Mouse (Mus musculus): Measurements from ENCODE around the gene Carmil3.
A peak's percentile ranks its signal among the peaks of the same experiment; 100 is the strongest.

The Carmil3 gene

GRCm38 (mm10) chr14:55492103-55492502 lies 1.7 kb downstream of the Carmil3 start:
- DNase-seq (ENCODE audit: extremely low read depth, low read depth), result no peak

- no peak for DNase-seq (ENCODE audit: extremely low read depth, low read depth)
Observed at GRCm38 (mm10) chr14:55495509-55496240, 5.2 kb downstream of the Carmil3 start.

- no peak for DNase-seq (ENCODE audit: extremely low read depth, low read depth)
Observed at GRCm38 (mm10) chr14:55496761-55497448, 6.5 kb downstream of the Carmil3 start.

- DNase-seq (ENCODE audit: extremely low read depth, low read depth), result peak; percentile 51
Observed at GRCm38 (mm10) chr14:55497449-55497821, 7.0 kb downstream of the Carmil3 start.

- no peak for DNase-seq (ENCODE audit: extremely low read depth, low read depth)
Observed at GRCm38 (mm10) chr14:55505612-55506011, 15.2 kb downstream of the Carmil3 start.

GRCm38 (mm10) chr14:55507801-55508200 lies 17.4 kb downstream of the Carmil3 start:
- DNase-seq (ENCODE audit: extremely low read depth, low read depth), result no peak

- no peak for DNase-seq (ENCODE audit: extremely low read depth, low read depth)
Observed at GRCm38 (mm10) chr14:55509540-55509939, 19.1 kb downstream of the Carmil3 start.

GRCm38 (mm10) chr14:55510125-55510731 lies 19.8 kb downstream of the Carmil3 start, which contains the start of gene Cpne6:
Gene Cpne6 (plus strand): TSS chr14:55510445.
- DNase-seq (ENCODE audit: extremely low read depth, low read depth), result no peak

GRCm38 (mm10) chr14:55511037-55511436 lies 20.6 kb downstream of the Carmil3 start:
- no peak for DNase-seq (ENCODE audit: extremely low read depth, low read depth)

- DNase-seq (ENCODE audit: extremely low read depth, low read depth), result no peak
Observed at GRCm38 (mm10) chr14:55513927-55514326, 23.5 kb downstream of the Carmil3 start.

GRCm38 (mm10) chr14:55515846-55516245 lies 25.4 kb downstream of the Carmil3 start:
- DNase-seq (ENCODE audit: extremely low read depth, low read depth), result no peak

- no peak for DNase-seq (ENCODE audit: extremely low read depth, low read depth)
Observed at GRCm38 (mm10) chr14:55518897-55519296, 28.4 kb downstream of the Carmil3 start.

- DNase-seq (ENCODE audit: extremely low read depth, low read depth), result no peak
Observed at GRCm38 (mm10) chr14:55519604-55520003, 29.2 kb downstream of the Carmil3 start.

- DNase-seq (ENCODE audit: extremely low read depth, low read depth), result no peak
Observed at GRCm38 (mm10) chr14:55520451-55521361, 30.3 kb downstream of the Carmil3 start.

- DNase-seq (ENCODE audit: extremely low read depth, low read depth), result no peak
Observed at GRCm38 (mm10) chr14:55524062-55524461, 33.6 kb downstream of the Carmil3 start.

- DNase-seq (ENCODE audit: extremely low read depth, low read depth), result no peak
Observed at GRCm38 (mm10) chr14:55524785-55525184, 34.3 kb downstream of the Carmil3 start, which contains the start of gene Nrl. Gene Nrl (minus strand): TSS chr14:55524981.

GRCm38 (mm10) chr14:55526674-55527073 lies 36.2 kb downstream of the Carmil3 start:
- DNase-seq (ENCODE audit: extremely low read depth, low read depth), result no peak

- DNase-seq (ENCODE audit: extremely low read depth, low read depth), result peak; percentile 58
Observed at GRCm38 (mm10) chr14:55527940-55528339, 37.5 kb downstream of the Carmil3 start.

- DNase-seq (ENCODE audit: extremely low read depth, low read depth), result no peak
Observed at GRCm38 (mm10) chr14:55536116-55536745, 45.8 kb downstream of the Carmil3 start.

GRCm38 (mm10) chr14:55540067-55540786 lies 49.8 kb downstream of the Carmil3 start, which contains the start of gene Pck2:
Gene Pck2 (plus strand): TSS chr14:55540266.
- peak; percentile 93 for DNase-seq (ENCODE audit: extremely low read depth, low read depth)
